Mouse (Mus musculus): ENCODE measurements at regions not wholly inside any gene's neighbourhood (a gene's known extent, or its start where the extent isn't known, plus 50 kb on each side); places are given as distances from the start of the nearest gene placed in this dataset.

DNA sequence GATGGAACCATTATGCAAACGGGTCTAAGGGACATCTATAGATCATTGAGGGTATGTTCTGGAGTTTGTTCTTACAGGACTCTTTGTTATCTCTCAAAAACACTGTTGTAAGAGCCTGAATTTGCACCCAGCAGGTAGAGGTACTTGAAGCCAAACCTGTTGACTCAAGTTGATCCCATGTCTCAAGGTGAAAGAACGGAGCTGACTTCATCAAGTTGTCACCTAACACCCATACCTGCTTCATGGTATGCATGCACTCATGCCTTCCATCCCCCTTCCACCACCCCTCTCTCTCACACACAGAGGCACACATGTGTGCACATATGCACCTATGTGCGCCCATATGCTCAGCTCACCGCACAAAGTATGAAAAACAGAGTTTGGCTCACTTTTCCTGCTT is 189.0 kb downstream of the Ttll7 start:
- no peak for DNase-seq

DNA sequence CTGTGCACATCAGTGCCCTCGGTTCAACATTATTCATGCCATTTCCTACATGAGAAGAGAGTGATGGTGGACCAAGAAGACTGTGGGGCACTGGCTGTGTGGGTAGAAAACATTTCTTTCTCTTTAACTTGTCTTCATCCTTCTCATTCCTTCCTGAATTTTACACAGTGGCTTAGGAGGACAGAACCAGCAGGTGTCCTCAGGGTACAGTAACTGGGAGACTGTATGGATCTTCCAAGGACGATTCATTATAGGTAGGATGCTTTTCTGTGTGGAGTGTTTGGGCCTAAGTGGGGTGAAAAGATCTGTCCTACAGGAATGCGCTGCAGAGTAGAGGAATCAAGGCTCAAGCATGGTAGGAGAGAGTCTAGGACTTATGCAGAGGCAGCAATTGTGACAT is 190.7 kb downstream of the Ttll7 start:
- DNase-seq: no peak

DNA sequence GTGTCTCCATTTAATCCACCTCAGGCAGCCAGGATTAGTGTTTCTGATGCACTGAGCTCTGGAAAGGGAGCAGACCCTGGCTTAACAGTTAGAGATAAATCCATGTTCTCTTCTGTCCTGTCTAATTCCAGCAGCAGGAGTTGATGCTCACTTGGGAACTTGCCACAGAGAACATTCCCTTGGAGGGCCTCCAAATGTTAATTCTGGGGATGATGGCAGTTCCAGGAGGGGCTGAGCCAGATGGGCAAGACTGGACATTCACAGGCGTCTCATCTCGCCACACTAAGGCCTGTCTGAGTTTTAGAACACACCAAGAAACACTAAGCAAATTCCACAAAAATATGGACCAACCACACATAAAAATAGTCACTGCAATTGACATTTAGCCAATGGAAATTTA is 194.5 kb downstream of the Ttll7 start:
- DNase-seq: no peak

DNA sequence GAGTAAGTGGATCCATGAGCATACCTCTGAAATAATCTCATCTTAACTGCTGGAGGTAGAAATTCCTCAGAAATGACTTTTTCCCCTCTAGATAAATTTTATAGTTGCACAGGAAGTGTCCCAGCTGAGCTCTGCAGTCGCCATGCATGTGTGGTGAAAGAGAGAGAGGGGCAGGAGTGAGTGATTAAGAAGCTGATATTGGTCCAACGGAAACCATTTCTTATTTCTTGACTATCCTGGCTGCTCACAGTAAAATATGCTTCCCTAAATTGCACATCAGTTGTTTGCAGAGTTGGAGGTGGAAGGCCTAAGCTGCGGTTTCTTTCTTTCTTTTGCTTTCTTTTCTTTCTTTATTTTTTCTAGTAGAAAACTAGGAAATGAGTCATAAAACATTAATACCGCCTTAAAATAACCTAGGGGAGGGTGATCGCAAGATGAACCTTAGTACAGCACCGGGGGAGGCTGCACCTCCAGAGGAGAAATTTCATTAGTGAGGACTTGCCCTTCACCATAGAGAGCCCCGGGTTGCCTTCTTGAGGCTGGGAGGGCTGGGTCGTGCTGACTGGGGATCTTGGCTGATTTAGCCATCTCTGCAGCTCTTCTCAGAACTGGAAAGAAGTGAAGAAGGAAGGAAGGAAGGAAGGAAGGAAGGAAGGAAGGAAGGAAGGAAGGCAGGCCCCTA is 202.1 kb downstream of the Ttll7 start:
- DNase-seq: no peak

DNA sequence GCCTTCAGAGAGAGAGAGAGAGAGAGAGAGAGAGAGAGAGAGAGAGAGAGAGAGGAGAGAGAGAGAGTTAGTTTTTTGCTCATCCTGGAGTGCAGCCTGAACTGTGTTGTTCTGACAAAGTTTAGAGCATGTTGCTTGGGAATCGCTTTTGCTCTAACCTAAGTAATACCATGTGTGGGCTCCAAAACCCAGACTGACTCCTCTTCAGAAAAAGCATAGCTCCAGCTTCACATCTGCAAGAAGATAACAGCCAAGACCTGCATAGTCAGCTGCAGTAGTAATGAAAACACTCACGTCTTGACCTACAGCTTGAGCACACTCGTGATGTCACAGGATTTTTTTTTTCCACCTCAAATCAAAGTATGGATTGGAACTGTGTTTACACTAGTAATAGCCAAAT is 205.7 kb downstream of the Ttll7 start:
- no peak for DNase-seq

DNA sequence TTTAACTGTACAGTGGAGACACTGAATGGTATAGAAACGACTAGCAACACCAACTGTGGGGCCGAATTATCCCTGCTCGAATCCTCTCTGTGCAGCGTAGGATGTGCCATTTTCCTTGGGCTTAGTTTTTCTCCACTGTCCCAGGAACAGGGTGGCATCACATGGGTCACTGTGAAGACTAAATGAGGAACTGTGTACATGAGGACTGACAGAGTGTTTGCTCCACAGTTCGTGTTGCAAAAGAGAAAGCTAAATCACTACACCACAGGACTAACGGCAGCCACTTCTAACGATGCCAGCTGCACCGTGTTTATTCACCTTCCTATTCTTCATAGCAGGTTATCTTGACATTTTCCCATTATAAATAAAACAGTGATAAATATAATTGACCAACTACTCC is 208.5 kb downstream of the Ttll7 start:
- DNase-seq: no peak

DNA sequence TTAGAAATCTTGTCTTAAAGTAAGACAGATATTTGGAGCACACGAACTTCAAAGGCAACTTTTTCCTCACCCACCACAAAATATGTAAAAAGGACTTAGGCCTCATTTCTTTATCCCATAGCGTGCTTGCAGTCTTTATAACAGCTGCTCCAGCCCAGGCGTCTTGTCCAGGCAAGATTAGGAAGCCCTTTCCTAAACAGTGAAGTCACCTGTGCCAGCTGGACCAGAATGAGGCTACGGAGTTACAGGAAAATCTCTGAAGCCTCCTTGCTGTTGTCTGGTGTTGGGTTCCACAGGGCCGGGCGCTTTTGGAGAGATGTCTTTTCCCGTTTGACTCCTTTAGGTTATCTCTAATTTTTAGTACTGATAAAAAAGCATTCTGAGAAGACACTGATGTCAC is 210.3 kb downstream of the Ttll7 start:
- DNase-seq: no peak

DNA sequence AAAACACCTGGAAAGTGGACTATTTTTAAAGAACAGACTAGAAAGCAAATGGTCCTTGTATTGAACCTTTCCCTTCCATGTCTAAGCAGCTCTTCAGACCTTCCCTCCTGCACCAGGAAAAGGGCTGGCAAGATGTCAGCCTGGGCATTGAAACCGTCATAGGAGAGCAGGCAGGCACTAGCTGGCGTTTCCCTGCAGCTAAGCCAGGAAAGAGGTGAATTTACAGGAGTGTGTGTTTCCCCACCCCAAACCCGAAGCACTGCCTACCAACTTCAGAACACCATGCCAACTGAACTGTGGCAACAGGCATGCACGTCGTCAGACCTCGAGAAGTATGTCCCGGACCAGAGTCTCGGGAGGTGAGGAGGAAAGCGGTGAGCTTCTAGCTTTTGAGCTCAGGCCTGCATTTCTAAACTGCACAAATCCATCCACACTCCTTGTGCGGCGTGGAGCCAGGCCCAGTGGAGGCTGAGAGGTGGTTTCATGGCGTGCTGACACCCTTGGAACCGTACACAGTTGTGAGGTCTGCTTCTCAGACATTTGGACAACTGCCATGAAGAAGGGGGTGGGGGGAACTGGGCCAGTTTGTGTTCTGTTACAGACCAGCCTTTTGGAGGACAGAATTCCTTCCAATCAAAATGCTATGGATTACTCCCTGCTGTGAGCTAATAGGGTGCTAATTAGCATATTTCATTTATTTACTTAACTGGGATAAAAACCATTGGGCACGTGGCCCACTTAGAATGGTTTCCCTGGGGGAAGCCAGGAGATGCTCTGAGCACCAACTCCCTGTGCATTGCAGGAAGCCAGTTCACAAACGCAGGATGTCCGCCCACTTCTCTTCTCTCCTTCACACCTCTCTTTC is 211.6 kb downstream of the Ttll7 start:
- DNase-seq: no peak

DNA sequence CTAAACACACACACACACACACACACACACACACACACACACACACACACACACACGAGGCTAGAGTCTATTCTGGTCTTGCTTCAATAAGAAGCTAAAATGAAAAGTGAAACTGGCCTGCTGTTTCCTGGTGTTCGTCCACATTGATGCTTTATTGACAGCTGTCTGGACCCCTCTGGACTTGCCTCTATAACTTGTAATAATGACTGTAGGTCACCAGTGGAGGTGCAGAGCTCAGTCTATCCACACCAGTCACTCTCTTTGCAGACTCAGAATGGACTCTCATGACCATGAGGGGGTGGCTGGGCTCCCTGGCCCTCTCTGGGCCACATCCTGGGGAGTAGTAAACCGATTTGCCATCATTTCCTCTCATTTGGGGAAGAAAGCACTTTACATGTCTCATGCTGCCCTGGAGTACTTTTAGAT is 212.3 kb downstream of the Ttll7 start:
- DNase-seq: no peak

DNA sequence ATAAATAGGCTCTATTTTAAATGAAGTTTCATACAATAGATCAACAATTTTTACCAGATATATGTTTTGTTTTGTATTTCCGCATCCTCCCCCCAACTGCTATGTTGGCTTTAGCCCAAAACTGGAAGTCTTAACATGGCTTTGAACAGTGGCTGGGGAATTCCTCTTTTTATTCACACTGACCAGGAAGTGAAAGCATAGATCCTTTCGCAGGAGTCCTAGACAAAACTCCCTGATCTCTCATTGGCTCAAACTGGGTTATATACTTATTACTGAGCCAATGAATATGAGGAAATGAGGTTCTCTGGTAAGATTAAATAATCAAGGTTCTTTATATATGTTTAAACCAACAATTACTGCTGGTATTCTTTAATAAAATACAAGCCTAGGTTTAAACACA is 218.8 kb downstream of the Ttll7 start:
- DNase-seq: no peak

DNA sequence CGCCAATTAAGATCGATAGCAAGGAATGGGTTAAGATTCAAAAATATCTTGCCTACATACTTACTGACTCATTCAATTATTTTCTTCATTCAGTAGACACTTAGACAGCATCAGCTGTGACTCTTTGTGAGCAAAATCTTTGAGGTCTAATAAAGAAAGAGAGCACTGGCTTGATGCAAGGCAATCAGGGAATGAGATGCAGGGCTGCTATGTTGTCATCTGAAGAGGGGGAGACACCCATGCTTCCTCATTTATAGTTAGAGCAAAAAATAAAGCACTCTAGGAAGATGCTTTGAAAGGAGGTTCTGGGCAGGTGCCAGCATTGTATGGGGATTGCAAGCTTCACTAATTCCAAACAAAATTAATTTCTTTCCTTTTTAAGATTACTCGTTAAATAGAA is 228.0 kb downstream of the Ttll7 start:
- no peak for DNase-seq

DNA sequence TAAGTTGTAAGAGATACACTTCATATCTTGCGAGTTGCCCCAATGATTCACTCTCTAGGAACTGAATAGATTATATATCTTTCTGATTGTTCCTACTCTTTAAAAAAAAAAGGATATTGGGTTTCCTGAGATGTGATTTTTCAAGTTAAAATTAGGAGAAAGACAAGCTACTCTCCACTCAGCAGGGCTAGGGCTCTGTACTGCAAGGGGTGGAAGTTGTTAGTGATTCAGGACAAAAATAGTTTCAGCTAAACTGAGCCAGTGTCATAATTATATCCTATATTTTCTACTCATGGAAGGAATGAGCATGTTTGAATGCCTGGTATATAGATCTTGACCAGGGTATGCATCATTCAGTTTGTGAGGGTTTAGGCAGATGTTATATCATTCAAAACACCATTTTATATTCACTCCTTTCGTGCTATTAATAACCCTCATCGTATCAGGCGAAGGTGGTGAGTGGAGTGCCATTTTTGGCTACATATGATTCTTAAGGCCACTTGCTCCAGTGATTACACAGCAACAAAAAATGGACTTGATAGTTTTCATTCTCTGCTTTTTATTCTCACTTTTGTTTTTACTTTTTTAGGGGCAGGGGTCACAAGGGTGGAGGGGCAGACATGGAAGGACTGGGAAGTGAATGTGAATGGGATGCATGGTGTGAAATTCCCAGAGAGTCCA is 228.7 kb downstream of the Ttll7 start:
- no peak for DNase-seq

DNA sequence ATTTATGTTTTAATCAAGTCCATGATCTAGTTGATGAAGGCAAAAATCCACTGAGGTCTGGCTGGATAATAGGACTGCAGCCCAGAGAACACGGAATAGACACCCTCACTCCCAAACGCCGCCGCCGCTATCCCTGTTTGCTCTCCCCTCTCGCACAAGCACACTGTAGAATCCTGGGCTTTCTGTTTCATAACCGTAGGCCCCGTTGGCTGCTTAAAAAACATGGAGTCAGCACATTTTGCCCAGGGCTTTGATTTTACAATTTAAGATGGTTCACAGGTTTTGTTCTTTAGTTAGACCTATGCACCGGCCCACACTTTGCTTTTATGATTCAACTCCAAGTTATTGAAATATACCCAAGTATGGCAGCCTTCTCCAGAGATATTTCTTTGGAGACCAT is 229.6 kb downstream of the Ttll7 start:
- no peak for DNase-seq

DNA sequence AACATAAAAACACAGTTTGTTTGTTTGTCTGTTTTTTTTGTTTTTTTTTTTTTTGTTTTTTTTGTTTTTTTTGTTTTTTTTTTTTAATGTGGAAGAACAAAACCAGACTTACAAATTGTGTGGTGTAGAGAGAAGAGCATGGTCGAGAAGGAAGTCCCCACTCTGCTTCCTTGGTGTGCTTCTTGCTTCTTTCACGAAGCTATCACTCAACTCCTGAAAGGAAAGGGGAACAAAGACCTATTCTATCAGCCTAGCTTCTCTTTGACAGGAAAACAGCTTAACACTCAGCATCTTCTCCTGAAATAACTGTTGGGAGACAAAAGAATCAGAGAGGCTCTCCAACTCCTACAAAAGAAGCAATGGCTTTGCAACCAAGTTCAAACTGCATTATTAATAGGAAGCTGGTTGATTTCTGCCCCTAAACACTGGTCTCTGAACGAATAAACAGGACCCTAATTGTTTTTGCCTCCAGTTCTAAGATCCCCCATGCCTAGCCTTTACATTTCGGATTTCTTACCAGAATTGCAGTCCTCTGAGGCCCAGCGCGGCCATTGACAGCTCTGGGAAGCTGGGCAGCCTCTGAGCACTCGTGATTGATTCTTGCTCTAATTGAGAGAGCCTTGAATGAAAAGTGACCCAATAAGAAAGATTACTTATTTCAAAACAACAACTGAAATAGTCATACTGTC is 230.2 kb downstream of the Ttll7 start:
- DNase-seq: no peak

DNA sequence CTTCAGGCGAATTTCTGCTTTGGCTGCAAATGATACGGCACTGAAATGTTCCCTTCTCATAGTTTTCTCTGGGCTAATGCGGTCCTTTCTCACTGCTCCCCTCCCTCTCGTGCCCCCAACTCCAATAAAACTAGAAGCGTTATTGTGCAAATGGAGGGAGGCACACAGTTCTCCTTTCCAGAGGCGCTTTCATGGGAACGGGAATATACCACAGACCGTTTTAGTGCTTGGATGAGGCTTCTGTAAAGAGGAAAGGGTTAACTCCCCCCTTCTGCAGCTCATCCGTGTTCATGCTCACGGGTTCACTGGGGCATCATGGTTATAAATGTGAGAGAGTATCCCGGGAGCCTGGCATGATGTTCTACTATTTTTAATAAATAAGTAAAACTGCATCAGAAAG is 231.2 kb downstream of the Ttll7 start:
- DNase-seq: no peak

DNA sequence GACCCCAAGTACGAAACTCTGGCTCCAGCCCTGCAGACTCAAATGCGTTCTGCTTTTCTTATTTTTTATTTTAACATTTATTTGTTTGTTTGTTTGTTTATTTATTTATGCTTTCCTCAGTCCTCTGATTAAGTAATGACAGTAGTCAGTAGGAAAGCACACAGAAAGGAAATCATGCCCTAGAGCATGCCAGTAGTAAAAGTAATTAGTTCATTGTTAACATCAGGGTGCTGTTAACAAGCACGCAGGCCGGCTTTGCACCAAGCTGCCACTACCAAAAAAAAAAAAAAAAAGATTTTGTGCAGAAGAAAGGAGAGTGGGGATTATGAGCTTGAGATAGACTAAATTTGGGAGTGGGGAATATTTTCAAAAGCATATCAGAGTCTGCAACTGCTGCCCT is 231.7 kb downstream of the Ttll7 start:
- no peak for DNase-seq

DNA sequence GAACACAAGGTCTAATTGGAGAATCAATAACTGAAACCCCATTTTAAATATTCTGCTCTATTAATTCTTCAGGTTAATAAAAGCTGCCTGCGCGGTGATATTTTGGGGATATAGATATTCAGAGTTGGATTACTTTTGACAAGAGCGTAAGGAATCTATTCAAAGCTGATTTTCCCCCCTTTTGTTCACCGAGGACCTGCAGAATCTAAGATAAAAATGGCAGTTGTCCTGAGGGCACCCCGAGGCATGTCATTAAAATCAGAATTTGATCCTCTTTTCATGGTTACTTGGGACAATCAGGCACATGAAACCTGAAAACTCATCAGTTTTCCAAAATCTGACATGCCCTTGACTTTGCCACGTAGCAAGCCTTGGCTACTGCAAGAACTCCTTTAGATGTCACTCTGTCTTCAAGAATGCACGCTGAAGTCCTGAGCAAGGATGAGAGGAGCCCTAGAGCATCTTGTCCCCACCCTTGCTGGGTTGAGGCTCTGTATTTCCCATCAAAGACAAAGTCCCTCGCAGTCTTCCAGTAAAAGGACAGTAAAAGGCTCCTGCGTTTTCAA is 232.5 kb downstream of the Ttll7 start:
- DNase-seq: no peak

DNA sequence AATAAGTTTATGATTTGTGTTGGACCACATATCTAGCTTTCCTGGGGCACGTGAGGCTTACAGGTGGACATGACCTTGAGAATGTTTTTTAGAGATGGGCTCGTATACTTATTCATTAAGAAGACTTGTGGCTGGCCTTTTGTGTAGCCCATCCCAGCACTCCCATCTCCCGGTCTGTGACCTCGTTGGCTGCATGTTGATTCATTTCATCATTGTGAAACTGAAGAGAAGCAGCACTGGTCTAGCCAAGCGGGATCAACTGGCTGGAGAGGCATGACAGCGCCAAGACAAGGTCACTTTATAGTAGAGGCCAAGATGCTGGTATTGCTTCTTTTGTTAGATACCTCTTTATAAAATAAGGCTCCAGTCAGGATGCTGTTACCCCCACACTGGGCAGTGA is 236.0 kb downstream of the Ttll7 start:
- DNase-seq: no peak

DNA sequence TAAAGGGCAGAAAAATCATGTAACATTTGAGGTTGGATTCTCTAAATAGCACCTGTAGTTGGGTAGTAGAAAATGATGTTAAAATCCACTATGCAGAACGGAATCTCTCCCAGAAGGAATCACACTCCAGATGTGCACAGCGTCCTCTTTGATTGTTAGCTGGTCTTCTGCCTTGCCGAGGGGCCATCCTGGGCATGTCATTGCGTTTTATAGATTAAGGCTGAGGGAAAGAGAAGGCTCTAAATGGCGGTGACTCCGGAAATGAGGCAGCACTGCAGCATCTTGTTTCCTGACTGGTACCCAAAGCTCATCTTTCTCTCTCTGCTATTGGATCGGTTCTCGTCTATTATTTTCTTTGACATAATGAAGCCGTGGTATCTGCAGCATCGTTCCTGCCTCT is 237.5 kb downstream of the Ttll7 start:
- DNase-seq: no peak

DNA sequence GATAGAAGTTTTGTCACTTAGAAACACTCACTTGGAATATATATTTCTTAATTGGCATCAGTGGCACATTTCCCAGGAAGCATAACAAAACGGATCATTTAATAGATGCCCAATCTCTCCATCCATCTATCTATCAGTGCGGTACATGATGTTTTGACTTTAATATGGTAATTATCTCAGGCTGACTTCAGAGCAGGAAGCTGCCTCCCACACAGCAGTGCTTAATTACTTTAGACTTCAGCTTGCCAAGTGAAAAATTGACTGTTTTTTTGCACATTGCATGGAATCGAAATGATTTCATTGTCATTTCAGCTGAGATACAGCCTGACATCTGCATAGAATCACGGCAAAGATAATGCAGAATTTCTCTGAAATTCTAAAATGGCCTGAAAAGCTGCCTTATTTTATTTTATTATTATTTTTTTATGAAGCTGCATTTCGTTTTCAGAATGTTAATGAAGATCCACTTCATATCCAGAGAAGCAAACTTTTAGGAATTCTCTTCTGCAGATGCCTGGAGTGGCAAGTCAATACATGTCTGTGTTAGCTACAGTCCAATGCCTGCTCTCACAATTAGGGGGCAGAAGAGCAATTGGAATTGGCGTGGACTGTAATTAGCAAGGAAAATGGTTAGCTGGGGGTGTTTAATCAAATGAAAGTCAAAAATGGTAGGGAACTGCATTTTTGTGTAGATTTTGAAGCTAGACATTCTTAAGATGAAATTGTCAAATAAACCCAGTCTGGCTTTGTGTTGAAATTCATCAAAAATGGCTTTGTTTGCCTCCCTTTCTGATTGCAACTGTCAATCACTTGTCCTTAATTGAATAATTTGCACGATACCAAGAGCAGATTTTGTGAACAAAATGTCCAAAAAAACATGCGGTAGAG is 240.3 kb downstream of the Ttll7 start:
- DNase-seq: no peak

DNA sequence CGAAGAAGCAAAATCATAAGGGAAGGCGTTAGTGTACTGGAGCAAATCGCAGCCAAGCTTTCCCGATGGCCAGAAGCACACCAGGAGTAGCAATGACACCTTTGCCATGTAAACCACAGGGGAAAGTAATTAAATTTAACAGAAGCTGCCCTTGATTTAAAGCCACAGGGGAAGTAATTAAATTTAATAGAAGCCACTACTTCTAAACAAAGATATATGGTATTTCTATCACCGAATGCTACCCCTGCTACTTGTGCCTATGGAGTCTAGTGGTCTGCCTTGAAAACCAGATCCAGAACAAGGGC is 240.9 kb downstream of the Ttll7 start:
- no peak for DNase-seq

DNA sequence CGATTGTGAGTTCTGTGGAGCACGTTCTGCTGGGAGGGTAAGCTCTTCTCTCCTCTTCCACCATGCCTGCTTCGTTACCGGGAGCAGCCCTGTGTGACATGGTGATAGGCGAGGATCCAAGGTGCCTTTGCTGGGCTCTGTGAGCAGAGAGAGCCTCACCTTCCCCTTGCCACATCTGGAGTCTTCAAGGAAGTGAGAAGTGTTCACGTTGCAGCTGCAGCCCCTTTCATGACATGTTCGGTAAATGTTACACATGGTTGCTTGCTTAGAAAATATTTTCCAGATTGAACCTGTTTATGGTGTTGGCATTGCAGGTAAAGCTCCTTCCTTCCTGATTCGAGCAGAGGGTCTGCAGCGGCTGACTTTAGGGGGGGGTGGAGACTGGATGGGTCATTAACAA is 244.0 kb downstream of the Ttll7 start:
- no peak for DNase-seq

All from right cerebral cortex, postnatal 25 days (tissue).